Mouse (Mus musculus) spleen, adult 18-20 months (tissue): ENCODE data around the gene Klk4.

Experiments used
- DNase-seq, 2 experiments: peaks; one replicate each; pipeline ENCODE4 v3.0.0; 2022; ENCODE audit warnings: mixed read lengths in 2 of 2

Klk4 gene

DNA sequence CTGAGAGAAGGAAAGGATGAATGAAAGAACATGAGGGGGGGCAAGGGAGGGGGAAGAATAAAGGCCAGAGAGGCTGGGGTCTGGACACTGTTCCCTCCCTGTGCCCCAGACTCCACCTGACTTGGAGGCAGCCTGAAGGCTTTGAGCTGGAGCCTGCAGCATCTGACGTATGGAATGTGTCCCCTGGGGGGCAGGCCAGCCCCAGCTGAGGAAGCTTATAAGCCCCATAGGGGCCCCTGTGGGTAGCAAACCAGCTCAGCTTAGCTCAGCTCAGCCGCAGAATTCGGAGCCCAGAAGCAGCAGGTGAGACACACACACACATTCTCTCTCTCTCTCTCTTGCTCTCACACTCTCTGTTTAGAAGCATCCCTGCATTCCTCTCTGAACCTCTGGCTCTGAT, at the start of gene Klk4:
Gene Klk4, plus strand, starts transcription at position 249 of the 400 bp plus-strand sequence.
- DNase-seq = no peak

DNA sequence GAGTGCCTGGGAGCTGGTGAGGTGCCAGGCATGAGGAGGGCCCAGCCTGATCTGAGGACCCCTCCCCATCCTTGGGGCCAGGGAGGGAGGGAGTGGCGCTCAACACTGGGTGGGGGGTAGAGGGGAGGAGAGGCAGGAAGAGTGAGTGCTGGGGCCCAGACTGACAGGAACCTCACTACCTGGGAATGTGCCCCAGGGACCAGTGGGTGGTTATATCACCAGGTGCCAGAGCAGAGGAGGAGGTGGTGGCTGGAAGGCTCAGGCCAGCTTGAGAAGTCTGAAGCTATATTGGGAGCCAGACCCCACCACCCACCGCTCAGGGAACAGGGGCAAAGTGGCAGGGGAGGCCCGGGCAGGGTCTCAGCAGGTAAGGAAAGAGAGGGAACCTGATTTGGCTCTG, 39.3 kb upstream of the Klk4 start, which contains the start of gene Klk5:
Gene Klk5, plus strand, starts transcription at position 271 of the 400 bp plus-strand sequence.
- no peak for DNase-seq

DNA sequence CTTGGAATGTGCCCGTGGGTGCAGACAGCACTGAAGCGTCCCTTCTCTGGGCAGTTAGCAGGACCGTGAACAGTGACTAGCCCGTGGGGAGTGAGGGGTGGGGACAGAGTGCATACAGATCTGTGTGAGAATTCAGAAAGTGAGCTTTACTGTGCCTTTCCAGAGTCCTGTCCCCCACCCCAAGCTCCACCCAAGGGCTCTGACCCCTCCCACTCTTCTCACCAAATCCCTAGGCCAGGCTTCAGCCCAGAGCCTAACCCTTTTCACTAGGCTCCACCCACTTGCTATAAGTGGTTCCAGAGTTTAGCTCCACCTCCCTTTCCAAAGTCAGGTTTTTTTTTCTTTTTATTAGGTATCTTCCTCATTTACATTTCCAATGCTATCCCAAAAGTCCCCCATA, 37.2 kb upstream of the Klk4 start:
- no peak for DNase-seq

DNA sequence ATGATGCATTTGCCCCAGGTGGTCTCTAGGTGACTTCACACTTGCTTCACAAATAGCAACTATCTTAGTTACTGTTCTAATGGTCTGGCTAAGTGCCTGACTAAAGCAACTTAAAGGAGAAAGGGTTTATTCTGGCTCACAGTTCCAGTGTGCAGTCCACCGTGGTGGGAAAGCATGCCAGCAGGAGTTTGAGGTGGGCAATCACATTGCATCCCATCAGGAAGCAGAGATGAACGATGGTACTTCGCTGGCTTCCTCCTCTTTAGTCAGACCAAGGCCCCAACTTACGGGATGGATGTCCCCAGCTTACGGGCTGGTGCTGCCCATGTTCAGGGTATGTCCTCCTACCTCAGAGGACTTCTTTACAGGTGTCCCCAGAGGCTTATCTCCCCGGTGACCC, 29.3 kb upstream of the Klk4 start:
- no peak for DNase-seq

DNA sequence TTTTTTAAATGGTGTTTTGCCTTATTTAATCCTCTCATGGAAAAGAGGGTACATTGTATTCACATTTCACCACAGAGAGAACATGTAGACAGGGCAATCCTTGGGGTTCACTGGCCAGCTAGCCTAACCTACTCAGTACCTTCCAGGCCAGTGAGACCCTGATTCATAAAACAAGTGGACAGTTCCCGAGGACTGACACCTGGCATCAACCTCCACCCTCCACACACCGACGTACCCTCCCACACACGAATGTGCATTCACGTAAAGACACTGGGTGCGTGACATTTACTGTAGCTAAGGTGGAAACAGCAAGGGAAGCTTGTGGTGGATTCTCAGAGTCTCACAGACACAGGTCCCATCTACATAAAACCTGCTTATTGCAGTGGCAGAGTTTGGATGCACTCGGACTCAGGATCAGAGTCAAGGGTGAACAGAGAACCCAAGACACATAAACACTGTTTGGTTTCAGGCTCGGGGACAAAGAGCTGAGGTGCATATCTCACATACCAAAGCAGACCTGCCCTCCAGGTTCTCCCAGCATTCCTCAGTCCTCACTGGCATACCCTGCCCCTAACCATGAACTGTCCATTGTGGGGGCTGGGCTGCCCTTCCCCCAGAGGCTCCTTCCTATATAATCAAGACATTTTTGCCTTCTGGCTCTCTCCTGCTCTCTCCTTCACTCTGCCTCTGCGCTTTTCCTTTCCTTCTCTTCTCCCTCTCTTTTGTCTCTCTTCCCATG, 26.1 kb upstream of the Klk4 start:
- DNase-seq = no peak

DNA sequence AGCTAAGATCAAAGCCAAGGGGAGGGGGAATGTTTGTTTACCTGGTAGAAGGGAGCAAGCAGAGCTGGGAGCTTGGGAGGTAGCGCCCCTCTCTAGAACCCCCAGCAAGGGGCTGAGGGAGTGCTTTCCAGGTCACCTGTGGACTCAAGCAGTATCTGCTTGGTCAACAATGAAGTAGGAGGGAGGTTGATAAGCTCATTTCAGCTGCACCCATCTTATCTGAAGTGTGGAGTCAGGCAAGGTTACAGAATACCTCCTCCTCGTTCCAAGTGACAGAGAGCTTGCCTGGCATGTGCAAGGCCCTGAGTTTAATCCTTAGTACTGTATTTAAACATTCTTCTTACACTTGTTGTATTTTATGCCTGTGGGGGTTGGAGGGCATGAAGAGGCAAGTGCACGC, 25.3 kb upstream of the Klk4 start:
- no peak for DNase-seq

DNA sequence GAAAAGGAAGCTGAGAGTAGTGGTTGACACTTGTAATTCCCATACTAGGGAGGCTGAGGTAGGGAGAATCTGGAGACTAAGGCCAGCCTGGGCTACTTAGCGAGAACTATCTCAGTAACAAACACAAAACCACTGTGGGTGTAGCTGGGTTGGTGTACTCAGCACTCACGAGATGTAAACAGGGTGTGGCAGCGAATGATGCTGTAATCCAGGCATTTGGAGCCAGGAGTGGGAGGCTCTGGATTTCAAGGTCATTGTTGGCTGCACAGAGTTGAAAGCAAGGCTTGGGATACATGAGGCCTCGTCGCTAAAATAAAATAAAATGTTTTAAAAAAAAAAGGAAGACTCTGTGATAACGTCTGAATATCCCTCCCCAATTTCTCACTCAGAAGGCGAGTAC, 24.7 kb upstream of the Klk4 start:
- no peak for DNase-seq

DNA sequence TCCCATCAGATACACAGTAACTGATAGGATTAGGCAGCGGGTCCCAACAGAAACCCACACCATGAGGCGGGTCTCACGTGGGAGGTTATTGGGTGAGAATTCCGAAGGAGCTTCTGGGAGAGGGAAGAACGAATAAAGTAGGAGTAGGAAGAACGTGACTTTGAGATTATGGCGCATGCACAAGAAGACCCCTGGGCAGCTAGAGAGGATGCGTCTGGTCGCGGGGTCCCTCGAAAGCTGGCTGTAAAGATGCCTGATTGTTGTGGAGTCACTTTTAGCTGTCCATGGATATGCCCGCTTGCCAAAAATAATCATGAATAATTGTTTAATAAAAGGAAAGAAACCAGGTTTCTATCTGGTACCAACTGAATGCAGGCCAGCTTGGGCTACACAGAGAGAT, 23.5 kb upstream of the Klk4 start:
- DNase-seq = no peak

DNA sequence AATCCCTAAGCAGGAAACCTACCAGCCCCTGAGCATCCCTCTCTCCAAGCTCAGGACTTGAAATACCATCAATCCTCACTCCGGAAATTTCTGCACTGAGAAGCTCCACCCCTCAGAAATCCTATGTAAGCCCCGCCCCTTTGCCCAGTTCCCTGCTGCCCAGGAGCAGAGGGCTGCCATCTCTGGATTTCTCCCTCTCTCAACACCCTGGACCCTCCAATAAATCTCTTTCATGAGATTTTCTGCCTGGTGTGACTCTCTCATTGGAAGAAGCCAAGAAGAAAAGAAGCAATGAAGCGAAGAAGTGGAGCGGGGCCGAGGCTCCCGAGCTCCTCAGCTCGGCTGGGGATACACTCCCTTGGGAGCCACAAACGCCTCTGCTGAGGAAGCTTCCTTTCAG, 20.5 kb upstream of the Klk4 start:
- DNase-seq = no peak

DNA sequence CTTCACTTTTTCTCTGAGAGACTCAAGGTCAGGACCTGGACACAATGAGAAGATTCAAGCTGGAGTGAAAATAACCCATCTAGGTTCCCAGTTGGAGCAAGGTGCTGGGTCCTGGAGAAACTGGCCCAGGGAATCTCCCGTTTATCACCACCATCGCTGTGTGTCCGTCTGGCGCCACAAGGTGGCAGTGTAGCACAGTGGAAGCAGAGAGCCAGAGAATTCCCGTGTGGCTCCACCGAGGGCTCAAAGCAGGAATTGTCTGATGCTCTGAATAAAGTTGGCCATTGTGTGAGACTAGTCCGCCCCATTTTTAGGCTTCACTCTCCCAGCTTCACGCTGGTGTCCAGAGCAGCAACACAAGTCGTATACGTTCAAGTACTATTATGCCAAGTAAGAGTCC, 7.7 kb upstream of the Klk4 start:
- DNase-seq = peak in 1 of 2 experiments; percentile 27

DNA sequence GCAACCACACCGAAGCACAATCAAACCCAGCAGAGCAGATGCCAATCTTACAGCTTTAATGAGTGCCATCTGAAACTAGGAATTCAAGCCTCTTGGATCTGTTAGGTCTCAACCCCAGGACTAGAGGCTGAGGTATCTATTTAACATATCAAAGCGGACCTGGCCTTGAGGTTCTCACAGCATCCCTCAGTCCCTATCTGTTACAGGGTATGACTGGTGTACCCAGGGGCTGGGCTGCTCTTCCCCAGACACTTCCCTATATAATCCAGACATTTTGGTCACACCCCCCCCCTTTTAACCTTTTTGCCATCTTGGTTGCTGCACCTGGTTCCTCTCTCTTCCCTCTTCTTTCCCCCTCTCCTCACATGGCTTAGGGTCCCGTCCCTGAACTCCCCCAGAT, 7.3 kb upstream of the Klk4 start:
- DNase-seq = no peak

DNA sequence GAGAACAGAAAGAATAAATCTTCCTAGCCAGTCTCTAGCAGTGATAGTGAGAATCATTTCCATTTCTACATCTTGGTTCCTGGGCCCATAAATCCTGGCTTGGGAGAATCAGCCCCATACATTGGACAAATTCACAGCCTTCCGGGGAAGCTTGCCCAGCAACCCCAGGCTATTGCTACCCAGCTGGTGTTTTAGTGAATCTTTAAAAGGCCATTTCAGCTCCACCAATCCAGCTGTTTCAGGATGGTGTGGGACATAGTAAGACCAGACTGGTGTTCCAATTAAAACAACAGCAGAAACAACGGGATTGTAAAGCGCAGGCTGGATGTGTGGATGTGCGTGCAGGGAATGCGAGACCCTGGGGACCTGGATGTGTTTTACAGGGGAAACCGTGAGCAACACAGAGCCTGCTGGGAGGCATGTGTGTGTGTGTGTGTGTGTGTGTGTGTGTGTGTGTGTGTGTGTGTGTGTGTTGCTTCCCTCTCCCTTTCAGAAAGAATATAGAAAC, 6.0 kb upstream of the Klk4 start:
- DNase-seq = no peak

DNA sequence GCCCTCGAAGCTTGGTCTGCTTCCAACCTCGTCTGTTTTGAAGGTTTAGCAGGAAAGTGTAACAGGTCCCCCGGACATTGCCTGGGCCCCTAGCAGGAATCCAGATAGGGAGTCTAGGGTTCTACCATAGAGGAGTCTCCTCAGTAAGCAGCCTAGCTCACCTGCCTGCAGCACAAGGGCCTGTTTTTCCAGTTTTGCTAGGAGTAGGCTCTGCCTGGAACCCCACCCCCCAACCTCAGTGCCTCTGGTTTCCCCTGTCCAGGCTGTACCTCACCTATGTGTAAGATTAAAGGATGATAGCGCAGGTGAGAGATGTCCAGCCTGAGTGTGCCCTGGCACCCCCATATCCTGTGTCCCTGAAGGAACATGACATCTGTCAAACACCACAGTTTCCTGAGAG, 4.5 kb upstream of the Klk4 start:
- no peak for DNase-seq

DNA sequence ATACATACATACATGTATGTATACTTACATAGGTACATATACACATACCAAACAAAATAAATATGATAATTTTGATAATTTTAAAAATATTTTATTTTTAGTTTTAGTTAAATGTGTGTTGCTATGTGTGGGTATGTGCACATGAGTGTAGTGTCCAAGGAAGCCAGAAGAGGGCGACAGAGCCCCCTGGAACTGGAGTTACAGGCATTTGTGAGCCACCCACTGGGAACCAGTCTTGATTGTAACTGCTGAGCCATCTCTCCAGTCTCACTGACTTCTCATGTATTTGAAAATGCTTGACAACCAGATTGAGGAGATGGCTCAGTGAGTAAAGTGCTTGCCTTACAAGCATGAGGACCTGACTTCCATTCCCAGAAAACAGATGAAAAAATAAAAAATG, 2.7 kb upstream of the Klk4 start:
- no peak for DNase-seq

DNA sequence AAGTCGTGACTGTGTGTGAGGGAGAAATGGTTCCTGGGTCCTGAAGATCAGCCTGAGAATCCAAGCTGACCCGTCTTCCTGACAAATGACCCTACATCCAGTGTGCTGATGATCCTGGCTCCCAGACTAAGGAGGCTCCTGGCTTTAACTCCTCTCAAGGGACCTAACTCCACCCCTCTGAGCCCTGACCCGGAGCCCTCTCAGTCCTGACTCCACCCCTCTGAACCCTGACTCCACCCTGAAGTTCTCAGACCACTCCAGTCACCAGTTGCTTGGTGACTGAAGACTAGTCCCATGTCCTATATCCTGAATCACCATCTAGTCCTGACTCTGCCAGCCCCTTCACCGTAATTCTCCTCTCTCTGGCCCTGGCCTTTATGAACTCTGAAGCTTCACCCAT, 1.4 kb downstream of the Klk4 start:
- no peak for DNase-seq

DNA sequence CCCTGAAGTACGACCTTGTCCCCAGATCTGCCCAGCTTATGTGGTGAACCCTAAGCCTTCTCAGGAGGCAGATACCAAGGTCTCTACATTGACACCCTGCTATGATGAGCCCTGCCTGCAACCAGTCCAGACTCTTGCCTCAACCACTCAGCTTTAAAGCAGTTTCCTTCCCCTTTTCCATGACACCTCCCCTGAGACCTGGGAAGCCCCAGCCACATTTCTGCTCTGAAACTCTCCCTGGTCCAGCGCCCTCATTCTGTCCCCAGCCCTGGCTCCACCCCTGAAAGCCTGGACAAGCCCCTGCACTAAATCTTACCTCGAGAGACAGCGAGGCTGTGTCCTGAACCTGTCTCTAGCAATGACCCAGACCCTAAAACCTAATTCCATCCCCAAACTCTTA, 1.9 kb downstream of the Klk4 start:
- DNase-seq = no peak

DNA sequence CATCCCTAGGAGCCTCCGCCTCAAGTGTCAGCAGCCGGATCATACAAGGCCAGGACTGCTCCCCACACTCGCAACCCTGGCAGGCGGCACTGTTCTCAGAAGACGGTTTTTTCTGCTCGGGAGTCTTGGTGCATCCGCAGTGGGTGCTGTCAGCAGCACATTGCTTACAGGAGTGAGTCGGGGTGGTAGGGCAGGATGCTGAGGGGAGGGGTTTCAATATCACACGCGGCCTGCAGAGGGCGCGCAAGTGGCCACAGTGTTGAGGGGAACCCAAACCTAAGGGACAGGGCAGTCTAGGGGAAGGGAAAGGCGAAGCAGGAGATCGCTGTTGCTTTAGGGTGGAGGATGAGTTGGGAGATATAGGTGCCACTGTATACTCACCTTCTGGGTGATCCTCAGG, 2.6 kb downstream of the Klk4 start:
- DNase-seq = peak in 1 of 2 experiments; percentile 32

DNA sequence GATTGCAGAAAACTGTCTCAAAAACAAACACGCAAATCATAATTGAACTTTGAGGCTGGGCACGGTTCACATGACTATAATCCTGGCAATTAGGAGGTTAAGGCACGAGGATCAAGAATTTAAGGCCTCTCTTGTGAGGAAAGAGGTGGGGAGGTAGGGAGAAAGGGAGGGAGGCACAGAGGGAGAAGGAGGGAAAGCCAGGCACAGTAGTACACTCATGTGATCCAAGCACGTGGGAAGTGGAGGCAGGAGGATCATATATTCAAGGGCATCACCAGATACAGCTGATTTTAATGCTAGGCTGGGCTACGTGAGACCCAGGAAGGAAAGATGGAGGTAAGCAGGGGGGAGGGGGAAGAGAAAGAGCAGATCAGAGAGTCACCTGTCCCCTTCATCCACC, 10.4 kb downstream of the Klk4 start:
- no peak for DNase-seq

DNA sequence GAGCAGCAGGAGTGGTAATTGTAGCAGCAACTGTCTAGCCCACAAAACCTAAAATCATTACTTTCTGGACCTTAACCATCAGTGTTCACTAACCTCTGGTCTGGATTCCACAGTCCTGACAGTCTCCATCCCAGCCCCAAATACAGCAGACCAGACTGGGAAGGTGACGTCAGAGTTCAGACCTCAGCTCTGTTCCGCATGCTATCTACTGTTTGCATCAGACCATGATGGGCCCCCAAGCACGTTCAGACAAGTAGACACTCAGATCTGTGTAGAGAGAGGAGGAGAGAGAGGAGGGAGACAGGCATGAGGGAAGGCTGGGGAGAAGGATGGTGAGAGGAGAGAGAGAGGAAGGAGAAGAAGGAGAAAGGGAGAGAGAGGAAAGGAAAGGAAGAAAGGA, 10.8 kb downstream of the Klk4 start:
- DNase-seq = no peak

DNA sequence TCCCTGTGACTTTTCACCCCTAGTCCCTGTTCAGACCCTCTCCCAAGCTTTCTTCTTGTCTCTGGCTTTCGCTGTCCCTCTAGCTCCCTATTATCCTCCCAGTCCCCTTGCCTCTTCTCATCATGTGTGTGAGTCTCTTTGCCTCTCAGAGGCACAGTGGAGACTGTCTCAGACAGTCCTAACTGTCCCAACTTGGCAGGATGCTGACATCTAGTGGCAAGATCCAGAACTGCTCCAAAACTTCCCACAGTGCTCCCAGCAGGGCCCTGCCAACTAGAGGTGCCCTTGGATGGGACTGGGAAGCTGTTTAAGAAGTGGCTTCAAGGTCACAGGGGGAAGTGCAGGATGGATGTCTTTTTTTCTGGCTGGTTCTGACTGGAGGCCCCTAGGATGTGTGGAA, 13.9 kb downstream of the Klk4 start:
- peak; percentile 19 to 73 for DNase-seq

DNA sequence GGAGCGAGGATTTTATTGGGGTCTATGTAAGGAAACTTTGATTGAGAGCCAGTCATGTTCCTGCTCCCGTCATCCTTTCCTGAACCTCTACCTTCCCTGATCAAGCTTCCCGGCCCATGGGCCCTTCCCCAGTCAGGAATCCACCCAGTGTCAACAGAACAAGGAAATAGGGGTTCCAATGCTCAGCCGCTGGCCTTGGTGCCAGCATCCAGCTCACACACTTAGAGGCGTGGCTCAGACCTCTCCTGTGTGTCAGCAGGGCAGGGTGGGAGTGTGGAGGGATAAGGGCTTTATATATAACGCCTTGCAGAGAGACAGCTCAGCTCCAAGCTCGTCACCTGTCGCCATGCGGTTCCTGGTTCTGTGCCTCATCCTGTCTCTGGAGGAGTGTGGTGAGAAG, 33.9 kb downstream of the Klk4 start:
- no peak for DNase-seq

DNA sequence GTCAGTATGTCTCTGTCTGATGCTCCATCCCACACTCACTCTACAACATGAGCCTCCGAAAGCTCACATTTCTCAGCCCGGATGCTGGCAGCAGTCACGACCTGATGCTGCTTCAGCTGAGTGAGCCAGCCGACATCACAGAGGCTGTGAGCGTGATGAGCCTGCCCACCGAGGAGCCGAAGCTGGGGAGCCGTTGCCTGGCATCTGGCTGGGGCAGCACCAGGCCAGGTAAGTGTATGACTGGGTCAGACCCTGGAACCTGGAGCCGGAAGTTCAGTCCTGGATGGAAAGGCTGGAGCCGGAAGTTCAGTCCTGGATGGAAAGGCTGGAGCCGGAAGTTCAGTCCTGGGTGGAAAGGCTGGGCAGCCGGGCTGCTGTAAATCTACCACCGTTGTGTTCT, 37.5 kb downstream of the Klk4 start:
- no peak for DNase-seq

DNA sequence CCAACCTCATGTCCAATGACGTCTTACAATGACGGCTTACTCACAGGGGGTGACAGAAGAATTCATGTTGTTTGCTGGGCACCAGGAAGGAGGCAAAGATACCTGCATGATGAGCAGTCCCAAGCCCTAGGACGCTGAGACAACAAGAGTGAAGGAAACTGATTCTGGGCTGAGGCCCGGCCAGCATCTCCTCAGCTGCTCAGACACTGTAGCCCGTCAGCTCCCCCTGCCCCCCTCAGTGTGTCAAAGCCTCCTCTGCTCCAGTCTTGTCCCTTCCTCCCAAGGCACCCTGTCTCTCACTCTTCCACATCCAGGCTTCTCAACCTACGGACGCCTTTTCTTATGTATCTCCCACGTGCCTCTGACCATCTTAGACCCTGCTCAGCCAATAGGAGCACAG, 37.9 kb downstream of the Klk4 start:
- no peak for DNase-seq

DNA sequence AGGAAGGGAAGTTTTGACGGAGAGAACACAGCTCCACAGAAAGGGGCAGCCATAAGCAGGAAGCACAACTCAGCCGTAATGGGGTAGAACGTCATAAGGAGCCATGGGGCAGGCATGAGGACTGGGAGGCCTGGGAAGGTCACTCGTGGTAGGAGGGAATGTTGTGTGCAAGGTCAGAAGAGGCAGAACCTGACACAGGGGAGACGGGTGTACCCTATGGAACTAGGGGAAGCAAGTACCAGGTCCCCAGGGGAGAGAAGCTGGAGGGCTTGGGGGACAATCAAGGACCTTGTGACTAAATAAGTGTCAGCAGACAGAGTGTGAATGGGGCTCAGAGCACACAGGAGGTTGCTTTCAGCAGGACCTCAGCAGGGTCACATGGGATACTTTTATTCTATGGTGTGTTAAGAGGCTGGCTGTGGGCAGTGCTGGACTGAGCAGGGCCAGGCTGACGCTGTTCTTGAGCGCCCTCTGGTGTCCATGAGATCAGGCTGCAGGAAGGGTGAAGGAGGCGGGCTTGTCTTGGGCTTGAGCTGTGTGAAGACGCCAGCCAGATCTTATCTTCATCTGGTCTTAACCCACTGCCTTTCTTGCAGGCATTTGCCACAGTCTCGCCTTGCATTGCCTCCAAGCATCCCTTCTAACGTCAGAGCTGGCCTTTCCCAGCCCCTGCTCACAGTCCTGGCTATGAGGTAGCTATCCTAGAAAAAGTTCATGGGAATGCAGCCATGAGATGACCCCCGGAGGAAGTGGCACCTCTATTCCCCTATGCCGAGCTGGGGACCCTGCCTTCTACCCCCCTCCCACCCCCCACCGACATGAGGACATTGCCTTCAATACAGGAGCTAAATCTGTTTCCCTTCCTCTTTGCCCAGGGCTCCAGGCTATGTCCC, 38.8 kb downstream of the Klk4 start:
- peak in 1 of 2 experiments; percentile 46 for DNase-seq
